Mouse (Mus musculus): ENCODE data around the gene Arid5b.

- TF ChIP-seq CTCF (IDR thresholded peaks at IDR 0.05; ENCODE audit: borderline replicate concordance, control insufficient read depth, extremely low read depth, insufficient read depth, low read length, poor library complexity) (no peak), POLR2A (IDR thresholded peaks at IDR 0.05; ENCODE audit: control insufficient read depth, extremely low read depth, insufficient read depth, low read length, poor library complexity) (no peak)
Measured at GRCm38 (mm10) chr10:68093496-68093895, 185.0 kb downstream of the Arid5b start.
